Mouse (Mus musculus) right cerebral cortex, adult 18-20 months (tissue): ENCODE results near the gene Cyp21a1.
"Not testable (repeated sequence)": the region's sequence is repeated elsewhere in the genome, so short reads cannot be mapped to it uniquely, and the experiment has no call there.

Experiments
- DNase-seq: peaks from one replicate; pipeline ENCODE4 v3.0.0; 2022; ENCODE audit warnings: mixed read lengths

Gene Cyp21a1

DNA sequence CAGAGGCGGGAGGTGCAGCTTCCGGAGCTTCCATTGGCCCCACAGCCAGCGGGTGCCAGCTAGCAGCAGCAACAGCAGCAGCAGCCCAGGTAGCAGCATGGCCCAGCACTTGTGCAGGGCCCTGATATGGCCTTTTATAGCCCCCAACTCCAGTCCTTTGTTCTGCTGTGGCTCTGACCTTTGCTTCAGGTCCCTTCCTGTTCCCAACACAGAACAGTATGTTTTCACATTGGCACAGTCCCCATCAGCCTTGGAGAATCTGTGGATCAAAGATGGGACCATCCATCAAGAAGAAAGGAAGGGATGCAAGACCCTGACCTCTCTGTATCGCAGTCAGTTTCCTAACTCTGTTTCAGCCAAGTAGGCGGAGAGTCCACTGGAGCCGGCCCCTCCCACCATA is at the start of gene Cyp21a1:
Cyp21a1 (minus strand) TSS at position 261 of the 400 bp plus-strand sequence.
- DNase-seq, result not testable (repeated sequence)

DNA sequence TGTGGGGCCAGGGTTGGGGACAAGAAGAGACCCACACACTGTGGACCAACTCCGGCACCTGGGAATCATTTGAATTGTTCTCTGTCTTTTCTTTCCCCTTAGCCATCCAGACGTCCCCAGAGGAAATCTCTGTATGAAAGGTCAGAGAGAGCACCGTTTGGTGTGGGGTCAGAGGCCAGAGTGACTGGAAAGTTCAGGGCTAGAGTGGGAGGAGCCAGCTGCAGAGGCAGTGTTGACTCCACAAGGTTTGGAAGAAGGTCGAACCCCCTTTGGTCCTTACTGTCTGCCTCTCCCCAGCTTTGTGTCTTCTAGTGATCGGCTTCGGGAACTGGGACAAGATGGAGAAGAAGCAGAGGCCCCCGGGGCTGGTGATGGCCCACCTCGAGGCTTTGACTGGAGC is 49.1 kb upstream of the Cyp21a1 start:
- no peak for DNase-seq

DNA sequence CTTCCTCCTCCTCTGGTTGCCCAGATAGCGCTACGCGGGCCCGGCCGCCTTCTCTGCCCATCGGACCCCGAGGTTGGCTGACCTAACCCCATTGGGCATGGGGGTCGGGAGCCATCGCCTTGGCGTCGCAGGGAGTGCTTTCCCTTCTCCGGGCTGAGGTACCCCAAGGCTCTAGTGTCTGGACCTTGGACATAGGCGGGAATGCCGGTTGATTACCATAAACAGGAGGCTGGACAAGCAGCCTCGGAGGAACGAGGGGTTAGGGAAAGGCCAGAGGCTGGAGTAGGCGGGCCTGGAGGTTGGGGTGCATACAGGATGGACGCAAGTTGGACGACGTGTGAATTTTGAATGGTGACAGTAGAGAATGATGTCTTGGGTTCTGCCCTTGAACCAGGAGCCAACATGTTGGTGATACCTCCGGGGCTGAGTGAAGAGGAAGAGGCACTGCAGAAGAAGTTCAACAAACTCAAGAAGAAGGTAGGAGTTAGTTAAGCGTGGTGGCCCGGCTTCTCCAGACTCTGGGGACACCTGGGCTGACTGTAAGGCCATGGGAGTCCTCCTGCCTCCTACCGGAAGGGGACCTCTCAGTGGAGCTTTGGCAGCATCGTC is 46.3 kb upstream of the Cyp21a1 start:
- DNase-seq, result no peak

DNA sequence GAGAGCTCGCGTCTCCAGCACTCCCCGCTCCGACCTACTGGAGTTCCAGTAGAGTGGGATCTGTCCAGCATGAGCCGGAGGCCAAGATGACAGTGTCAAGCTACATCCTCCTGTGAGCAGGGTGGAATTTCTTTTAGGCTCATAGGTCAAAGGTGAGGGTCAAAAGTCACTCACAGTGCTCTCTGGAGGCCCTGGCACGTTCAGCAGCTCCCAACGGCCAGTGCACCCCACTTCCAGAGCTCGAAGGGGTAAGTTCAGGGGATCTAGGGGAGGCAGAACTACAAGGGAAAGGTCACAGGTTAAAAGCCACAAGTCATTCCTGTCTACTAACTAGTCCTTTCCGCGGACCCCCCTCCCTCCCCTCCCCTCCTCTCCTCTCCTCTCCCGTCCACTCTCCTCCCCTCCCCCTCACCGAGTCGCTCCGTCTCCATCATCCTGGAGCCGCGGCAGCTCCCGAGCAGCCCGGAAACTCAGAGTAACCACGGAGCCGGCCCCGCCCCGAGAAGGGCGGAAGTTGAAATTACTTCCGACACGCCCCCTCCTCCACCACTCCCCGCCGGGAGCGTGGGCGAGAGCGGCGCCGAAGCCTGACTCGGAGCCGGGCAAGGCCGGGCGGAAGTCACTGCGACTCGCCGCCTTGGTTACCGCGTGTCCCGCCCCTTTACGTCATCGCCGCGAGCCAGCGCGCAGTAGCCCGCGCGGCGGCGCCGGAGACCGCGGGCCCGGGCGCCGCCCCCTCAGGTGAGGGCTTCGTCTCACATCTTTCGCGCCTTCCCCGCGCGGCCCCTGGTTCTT is 45.6 kb upstream of the Cyp21a1 start, which contains the start of the genes Skiv2l and Nelfe:
Skiv2l (minus strand) TSS at position 489 of the 795 bp plus-strand sequence.
Nelfe (plus strand) TSS at position 670 of the 795 bp plus-strand sequence.
- peak; percentile 99 for DNase-seq

DNA sequence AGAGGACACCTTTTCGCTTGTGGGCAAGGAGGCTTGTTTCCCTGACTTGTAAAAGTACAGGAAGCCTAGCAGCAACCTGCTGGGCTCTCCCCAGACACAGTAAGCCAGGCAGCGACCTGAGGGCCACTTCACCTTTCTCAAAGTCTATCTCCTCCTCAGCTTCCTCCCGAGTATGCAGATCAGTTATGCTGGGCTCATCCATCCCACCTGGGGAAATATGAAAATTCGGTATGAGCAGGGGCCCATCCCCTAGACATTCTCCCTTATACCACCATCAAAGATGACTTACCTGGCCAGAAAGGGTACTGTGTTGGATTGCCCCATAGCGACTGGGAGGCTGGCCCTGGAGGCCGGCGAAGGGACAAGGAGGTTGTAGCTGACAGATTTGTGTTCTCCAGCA is 43.3 kb upstream of the Cyp21a1 start:
- DNase-seq, result no peak

DNA sequence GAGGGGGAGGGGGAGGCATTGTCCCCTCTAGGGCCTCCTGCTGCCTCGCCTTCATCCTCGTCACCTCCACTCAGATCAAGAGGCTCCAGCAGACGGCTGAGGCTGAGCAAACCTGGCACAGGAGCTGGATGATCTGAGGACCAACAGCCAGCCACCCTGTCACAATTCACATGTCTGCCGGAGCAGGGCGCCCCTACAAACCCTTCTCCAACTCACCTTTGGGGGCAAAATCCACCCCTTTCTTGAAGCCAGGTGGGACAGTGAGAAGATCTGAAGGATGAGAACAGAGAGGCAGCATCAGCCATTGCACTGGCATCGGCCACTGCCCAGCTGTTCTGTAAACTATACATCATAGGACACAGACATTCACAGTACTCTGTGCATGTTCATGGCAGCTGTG is 42.8 kb upstream of the Cyp21a1 start:
- DNase-seq, result no peak

DNA sequence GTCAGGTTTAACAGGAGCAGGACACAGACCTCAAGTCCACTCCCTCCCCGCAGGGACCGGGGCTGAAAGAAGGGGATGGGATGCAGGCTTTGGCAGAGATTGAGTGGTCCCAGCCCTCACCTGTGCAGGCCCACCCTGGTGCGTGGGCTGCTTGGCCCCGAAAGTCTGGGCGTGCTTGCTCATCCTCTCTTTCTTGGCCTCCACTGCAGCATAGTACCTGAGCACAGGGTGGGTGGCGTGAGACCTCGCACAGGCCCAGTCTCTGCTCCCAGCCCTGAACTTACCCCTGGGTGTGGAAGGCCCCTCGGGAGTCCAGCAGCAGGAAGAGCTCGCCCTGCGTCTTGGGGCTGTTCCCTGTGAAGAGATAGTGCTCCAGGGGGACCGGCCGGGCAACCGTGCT is 40.5 kb upstream of the Cyp21a1 start:
- DNase-seq, result no peak

DNA sequence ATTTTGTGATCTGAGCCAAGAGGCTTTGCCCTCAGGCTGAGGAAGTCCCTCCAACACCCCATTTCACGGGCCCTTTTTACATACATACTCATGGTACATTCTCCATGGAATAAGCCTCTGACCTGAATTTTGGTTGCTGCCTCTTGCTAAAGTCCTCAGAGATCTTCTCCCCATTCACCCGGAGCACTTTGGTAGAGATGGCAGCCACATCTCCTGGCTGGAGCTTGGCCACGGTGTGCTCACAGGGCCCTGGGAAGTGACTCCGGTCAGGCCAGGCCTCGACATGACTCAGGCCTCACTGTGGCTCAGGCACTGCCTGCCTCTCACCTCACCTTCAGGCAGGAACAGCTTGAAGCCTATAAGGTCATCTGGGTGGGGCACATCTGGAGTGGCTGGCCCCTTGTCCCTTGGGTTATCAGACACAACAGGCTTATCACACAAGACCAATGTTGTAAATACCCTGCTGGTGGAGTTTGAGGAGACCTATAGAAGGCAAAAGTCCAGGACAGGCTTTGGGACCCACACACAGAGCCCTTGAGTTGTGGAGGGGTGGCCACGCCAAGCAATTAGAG is 36.5 kb upstream of the Cyp21a1 start:
- no peak for DNase-seq

DNA sequence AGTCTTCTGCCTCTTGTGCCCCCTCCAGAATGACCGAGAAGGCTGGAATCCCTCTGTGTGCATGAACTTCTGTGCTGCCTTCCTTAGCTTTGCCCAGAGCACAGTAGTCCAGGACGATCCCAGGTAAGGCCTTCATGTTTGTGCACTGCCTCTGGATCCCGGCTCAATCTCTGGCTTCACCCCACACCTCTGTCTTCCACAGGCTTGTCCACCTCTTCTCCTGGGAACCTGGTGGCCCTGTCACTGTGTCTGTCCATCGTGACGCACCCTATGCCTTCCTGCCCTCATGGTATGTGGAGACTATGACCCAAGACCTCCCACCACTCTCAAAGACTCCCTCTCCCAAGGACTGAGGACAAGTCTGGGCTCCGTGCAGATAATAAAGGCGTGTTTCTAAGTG is 34.4 kb upstream of the Cyp21a1 start:
- DNase-seq, result no peak

DNA sequence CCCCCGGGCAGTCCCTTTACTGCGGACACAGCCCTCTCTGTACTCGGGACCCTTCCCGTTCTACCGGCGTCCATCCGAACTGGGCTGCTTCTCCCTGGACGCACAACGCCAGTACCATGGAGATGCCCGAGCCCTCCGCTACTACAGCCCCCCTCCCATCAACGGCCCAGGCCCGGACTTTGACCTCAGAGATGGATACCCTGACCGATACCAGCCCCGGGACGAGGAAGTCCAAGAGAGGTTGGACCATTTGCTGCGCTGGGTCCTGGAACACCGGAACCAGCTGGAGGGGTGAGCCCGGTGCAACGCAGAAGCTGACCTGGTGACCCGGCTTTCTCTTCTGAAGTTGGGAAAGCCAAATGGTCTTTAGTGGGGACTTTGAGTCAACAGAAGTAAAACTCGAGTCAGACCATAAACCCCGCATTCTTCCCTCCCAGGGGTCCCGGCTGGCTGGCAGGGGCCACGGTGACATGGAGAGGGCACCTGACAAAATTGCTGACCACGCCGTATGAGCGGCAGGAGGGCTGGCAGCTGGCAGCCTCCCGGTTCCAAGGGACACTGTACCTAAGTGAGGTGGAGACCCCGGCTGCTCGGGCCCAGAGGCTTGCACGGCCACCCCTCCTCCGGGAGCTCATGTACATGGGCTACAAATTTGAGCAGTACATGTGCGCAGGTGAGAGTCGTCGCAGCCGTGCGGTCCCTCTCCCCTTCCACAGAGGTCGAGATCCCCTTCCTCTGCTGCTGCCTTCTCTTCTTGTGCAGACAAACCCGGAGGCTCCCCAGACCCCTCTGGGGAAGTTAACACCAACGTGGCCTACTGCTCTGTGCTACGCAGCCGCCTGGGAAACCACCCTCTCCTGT is 33.3 kb upstream of the Cyp21a1 start:
- DNase-seq, result peak; percentile 19

DNA sequence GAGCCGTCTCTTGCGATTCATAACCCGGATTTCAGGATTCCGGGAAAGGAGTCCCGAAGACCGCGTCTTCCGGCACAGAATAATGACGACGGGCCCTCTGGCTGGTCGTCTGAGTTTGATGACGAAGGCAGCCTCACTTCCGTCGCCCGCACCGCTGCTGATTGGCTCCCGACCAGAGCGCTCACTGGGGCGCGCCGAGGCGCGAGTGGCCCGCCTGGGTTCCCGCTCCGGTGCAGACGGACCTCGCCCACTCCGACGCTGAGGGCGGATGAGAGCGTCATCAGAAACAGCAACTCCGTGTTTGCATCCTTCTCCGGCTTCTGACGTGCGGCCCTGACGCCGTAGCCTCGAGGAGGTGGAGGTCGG is 32.5 kb upstream of the Cyp21a1 start, which contains the start of the genes Stk19 and Dxo:
Stk19 (minus strand) TSS at position 90 of the 366 bp plus-strand sequence.
Dxo (plus strand) TSS at position 164 of the 366 bp plus-strand sequence.
- DNase-seq, result peak; percentile 98

DNA sequence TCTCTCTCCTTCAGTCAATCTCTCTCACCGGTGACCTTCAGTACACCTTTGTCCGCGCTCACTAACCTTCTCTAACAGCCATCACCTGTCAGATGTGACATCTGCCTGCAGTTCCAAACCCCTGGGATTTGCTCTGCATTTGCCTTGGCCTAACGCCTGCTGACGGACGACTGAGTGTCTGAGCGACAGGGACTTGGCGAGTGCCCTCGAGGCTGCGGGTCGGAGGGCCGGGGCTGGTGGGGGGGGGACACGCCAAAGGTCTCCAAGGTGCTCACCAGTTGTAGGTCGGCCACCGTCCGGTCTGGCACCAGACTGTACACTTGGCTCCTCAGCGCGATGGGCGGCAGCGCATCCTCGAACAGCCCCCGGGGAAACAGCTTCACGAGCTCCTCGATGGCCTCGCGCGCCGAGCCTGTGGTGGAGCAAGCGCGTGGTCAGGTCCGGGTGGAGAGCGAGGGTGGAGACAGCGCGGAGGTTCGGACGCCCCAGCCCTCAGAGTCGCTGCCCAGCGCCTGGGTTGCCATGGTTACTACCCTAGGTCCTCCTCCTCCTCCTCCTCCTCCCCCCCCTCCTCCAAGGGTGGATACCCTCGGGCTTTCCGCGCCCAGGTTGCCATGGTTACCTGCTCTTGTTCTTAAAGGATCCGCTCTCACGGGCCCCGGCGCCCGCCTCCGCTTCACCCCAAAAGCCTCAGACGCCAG is 31.9 kb upstream of the Cyp21a1 start:
- no peak for DNase-seq

DNA sequence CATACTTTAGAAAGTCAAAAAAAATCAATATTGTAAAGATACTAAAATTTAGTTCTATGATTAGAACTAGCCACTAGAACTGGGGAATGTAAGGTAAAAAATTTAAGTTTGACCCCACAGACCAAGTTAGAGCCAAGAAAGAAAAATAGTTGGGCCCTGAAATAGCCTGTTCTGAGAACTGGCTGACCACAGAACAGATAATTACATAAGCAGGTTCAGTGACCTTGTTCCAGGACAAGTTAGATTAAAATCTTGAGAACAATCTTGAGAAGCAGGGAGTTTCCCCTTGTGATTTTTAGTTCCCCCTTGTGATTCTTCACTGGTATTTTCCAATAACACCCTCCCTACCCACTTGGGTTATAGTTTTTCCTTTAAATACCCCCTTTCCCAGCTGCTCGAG is 26.4 kb upstream of the Cyp21a1 start:
- not testable (repeated sequence) for DNase-seq

DNA sequence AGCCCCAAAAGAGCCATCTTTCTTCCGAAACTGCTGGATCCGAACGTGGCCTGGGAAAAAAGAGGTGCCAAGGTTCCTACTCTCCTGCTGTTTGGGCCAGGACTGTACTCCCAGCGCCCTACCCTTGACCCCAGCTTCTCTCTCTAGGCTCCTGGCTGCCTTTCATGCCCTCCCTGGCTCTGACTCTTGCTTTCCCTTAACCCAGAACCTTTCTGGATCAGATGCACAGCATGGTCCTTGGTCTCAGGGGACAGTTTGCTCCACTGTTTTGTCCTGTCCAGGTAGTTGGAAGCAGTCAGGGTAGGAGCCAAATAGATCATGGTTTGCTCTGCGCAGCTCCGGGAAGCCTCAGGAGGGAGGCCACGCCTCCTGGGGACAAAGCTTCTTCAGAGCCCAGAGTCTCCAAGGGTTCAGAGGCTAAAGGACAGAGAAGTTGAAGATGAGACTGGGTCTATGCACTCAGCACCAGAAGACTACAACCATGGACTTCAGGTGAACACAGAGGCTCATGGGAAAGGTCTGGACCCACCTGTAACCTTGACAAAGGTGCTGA is 10.5 kb upstream of the Cyp21a1 start:
- no peak for DNase-seq

DNA sequence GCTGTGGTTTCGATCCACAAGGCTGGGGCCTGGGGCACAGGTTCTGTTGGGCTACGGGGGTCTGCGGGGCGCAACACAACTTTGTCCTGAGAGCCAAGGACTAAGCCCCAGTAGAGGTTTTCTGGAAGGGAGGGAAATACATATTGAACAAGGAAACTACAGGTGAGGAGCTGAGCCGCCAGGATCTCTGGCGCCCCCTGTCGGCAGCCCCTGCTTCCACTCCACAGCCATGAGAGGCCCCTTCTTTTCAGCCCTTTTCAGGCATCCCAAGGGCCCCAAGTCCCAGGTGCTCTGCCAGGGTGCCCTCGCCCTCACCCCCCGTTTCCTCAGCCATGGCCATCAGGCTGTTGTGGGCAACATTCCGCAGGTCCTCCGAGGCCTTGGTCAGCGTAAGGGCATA is 9.4 kb upstream of the Cyp21a1 start:
- DNase-seq, result not testable (repeated sequence)

DNA sequence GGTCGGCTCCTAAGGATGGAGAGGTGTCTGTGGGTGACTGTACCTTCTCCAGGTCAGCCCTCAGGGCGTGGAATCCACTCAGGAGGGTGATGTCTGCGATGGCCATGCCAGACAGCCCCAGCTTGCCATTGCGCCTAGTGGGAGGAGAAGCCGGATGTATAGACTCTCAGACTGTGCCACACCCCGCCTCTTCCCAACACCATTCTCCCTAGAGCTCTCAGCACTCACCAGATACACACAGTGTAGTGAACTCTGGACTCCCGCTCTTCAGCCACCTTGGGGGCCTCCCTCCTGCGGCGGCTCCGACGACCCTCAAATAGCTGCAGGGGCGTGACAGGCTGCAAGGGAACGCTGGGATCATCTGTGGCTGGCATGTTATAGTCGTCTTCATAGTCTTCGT is 6.9 kb upstream of the Cyp21a1 start:
- no peak for DNase-seq

DNA sequence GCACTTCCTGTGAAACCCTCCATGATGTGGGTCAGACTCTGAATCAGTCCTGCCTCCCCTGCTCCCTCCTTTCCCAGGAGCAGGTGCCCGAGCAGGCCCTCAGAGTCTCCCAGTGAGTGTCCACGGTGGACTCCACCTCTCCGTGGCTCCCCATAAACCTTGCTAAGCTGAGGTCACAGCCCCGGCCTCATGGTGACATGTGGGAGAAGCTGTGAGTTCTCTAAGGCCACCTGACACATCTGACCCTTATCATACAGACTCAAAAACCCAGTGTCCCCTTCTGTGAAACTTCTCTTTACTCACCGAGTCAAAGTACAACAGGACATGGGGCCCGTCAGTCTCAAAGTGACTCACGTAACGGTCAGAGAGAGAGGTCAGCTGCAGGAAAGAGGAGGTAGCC is 6.5 kb upstream of the Cyp21a1 start:
- not testable (repeated sequence) for DNase-seq

DNA sequence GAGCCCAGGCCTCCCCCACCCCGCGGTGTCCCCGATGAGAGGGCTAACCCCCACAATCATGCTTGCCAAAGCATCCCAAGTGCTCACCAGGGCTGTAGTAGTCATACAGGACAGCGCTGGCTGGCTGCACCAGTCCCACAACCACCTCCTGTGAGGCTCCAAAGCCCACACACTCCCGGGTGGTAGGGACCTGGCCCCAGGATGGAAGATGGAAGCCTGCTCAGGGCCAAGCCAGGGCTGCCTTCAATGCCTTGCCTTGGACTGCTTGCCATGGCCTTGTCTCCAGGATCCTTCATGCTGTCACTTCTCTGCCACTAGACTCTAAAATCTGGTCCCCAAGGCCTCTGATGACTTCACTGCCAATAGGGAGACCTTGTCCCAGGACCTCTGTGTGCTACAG is 6.0 kb upstream of the Cyp21a1 start:
- DNase-seq, result not testable (repeated sequence)

DNA sequence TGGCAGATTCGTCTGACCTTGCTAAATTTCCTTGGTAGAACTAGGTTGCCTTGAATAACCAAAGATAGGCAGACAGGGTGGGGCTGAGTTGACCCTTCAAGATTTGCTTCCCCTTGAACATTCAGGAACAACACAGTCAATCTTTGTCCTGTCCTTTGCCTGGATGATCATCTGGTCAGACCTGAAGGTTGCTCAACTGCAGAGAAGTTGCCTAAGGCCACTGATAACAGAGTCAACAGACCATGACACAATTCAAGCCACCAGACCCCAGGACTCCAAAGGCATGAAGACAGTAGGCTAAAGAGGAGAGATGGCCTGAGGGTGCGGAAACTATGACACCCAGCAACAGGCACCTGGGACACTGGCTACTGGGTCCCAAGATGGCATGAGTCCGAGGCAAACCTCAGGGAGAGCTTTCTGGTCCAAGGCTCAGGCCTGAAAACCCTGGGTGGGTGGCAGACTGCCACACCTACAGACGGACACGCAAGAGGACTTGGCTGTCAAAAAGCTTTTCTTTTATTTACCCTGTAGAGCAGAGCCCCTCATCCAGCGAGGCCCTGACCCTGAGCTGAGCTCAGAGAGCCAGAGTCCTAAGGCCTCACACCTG is 4.3 kb upstream of the Cyp21a1 start:
- DNase-seq, result no peak

DNA sequence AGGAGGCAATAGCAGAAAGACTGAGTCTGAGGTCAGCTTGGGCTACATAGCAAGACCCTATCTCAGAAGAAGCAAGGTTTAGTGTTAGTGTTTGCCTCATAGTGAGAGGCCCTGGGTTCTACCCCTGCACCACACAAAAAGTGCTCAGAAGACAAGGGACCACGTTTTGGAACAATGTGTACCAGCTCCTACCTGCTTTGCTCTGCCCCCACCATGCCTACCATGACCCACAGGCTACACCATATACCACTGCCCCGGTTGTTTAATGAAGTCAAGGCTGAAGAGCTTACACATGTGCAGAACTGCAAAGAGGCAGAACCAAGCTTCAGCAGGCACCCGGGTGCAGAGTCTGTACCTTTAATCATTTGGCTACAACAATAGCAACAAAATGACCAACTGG is 2.8 kb upstream of the Cyp21a1 start:
- DNase-seq, result no peak

DNA sequence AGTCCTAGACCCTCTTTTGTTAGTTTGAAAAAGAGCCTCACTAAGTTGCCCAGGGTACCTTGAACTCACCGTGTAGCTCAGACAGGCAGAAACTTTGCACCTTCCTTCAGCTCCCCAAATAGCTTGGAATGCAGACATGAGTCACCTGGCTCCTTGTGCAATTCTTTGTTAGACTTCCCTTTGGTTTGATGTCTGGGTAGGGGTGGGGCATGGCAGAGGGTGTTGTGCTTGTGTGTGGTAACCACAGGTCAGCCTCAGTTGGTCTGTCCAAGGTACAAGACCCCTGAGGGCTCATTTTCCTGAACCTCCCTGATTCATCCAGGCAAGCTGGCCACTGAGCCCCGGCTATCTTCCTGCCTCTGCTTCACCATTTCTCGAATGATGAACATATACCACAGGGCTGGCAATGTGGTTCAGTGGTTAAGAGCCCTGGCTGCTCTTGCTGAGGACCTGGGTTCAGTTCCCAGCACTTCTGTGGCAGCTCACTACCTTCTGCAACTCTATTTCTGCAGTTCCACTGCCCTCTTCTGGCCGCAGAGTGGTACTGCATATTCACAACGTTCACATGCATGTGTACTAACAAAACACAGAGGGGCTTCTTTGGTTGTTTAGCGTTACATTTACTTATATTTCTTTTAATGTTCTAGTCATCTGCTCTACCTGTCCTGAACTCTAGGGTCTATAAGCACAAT is 656 bp upstream of the Cyp21a1 start:
- DNase-seq, result no peak
